Mouse (Mus musculus): ENCODE results near the gene Nmd3. TPM values are rescaled to one million over a fixed set of nuclear protein-coding genes. Genes with fewer than 3 reads are reported as not detected.

Nmd3 gene
- 161 TPM for polyA plus RNA-seq (2017; shearing (Covaris generic))

DNA sequence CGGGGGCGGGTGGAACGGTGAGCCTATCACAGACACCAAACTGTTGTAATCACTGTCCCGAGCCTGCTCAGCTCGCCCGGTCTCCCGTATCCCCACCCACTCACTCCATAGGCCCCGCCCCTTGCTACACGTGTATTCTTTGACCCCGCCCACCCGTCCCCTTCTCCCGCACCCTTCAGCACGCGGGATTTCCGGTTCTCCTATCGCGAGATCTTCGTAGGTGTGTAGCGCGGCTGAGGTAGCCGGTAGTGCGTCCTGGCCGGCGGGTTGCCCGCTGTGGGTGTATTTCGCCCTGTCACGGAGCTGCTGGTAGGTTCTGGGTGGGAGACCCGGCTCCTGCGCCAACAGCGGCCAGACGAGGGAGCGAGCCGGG lies at the start of gene Nmd3:
Gene Nmd3, plus strand, starts transcription at position 172 of the 373 bp plus-strand sequence.

Other genes with a start within 250 kb of the Nmd3 start
- gene B3galnt1, start 123.0 kb upstream of the Nmd3 start, polyA plus RNA-seq (2017; shearing (Covaris generic)): not detected
- gene Sptssb, start 138.0 kb downstream of the Nmd3 start, polyA plus RNA-seq (2017; shearing (Covaris generic)): not detected

Data from effector memory CD4-positive, alpha-beta T cell, adult 5 months (primary cell).